Mouse (Mus musculus) hindbrain, embryonic 13.5 days (tissue): ENCODE results near the gene Pramel3. TPM values are rescaled to one million over a fixed set of nuclear protein-coding genes. Genes with fewer than 3 reads are reported as not detected.
"Not testable (repeated sequence)": the region's sequence is repeated elsewhere in the genome, so short reads cannot be mapped to it uniquely, and the experiment has no call there.

Experiments
- ATAC-seq: fragments of 200-750 bp; cut with Nextera tagmentation; 2 replicates; pipeline ENCODE4 v1.8.0; 2017; ENCODE audit warnings: moderate TSS enrichment; ENCODE audit not compliant: low FRiP score
- H3K27ac ChIP-seq: fragments of 300-500 bp; sonication (generic); 2 replicates; pipeline ENCODE4 v1.5.1; 2015; ENCODE audit warnings: inconsistent platforms, mild to moderate bottlenecking, moderate library complexity
- H3K27me3 ChIP-seq: fragments of 300-500 bp; sonication (generic); 2 replicates; pipeline ENCODE4 v1.6.1; 2015; ENCODE audit warnings: mild to moderate bottlenecking, inconsistent platforms
- H3K36me3 ChIP-seq: fragments of 300-500 bp; sonication (generic); 2 replicates; pipeline ENCODE4 v1.6.1; 2015; ENCODE audit warnings: mild to moderate bottlenecking, inconsistent platforms
- H3K4me1 ChIP-seq: fragments of 300-500 bp; sonication (generic); replicated peaks from 2 replicates; pipeline ENCODE4 v1.6.1; 2015; ENCODE audit warnings: inconsistent platforms
- H3K4me2 ChIP-seq: fragments of 300-500 bp; sonication (generic); 2 replicates; pipeline ENCODE4 v1.6.1; 2015; ENCODE audit warnings: inconsistent platforms, mild to moderate bottlenecking, moderate library complexity
- H3K4me3 ChIP-seq: fragments of 300-500 bp; sonication (generic); 2 replicates; pipeline ENCODE4 v1.5.1; 2015; ENCODE audit warnings: mild to moderate bottlenecking, inconsistent platforms
- H3K9ac ChIP-seq: fragments of 300-500 bp; sonication (generic); 2 replicates; pipeline ENCODE4 v1.6.1; 2015; ENCODE audit warnings: mild to moderate bottlenecking, inconsistent platforms
- H3K9me3 ChIP-seq: fragments of 300-500 bp; sonication (generic); 2 replicates; pipeline ENCODE4 v1.6.1; 2016; ENCODE audit warnings: inconsistent platforms
- WGBS: fragments of 180-500 bp; shearing (Covaris S2); methylation state at CpG from one replicate; pipeline ENCODE4 v1.1.7; 2015; 5-methylcytosine and 5-hydroxymethylcytosine counted together
- polyA plus RNA-seq: library from polyadenylated mRNA; unstranded; fragments of >200 nt; fragmentation: Nextera tagmentation; extraction: Ambion mirVana; gene quantifications from 2 replicates; pipeline ENCODE4 v1.2.1, GENCODE M21; 2015

Pramel3 gene
- polyA plus RNA-seq, result not detected in 2 replicates

GRCm38 (mm10) chrX:135302007-135302406 lies at the start of gene Pramel3:
Gene Pramel3, plus strand, starts transcription at chrX:135302307.
- not testable (repeated sequence) for ATAC-seq, H3K4me2 ChIP-seq, H3K9ac ChIP-seq, H3K27me3 ChIP-seq, H3K36me3 ChIP-seq, H3K27ac ChIP-seq, H3K4me1 ChIP-seq, H3K9me3 ChIP-seq, H3K4me3 ChIP-seq
- WGBS, result 95% methylated on average over 14 of the region's 14 CpGs

GRCm38 (mm10) chrX:135360685-135361084 lies 58.6 kb downstream of the Pramel3 start:
- not testable (repeated sequence) for H3K9ac ChIP-seq, H3K4me3 ChIP-seq, ATAC-seq, H3K4me2 ChIP-seq, H3K36me3 ChIP-seq, H3K4me1 ChIP-seq, H3K27ac ChIP-seq, H3K27me3 ChIP-seq, H3K9me3 ChIP-seq
- 46% methylated on average over 3 of the region's 6 CpGs for WGBS

- H3K4me2 ChIP-seq, H3K27me3 ChIP-seq, H3K4me3 ChIP-seq, H3K9me3 ChIP-seq, ATAC-seq, H3K9ac ChIP-seq, H3K27ac ChIP-seq, H3K4me1 ChIP-seq, H3K36me3 ChIP-seq: not testable (repeated sequence)
- WGBS, result no CpG with 5 or more reads among the region's 4 CpGs
These were observed 59.8 kb downstream of the Pramel3 start for GRCm38 (mm10) chrX:135361943-135362342.

Other genes with a start within 250 kb of the Pramel3 start
- not detected in 2 replicates for gene Gm15023, start 124.7 kb upstream of the Pramel3 start, polyA plus RNA-seq
- gene Tceal6, start 91.6 kb upstream of the Pramel3 start, polyA plus RNA-seq, result 28.1 and 29.9 TPM in 2 replicates
- gene Gm5128, start 71.0 kb downstream of the Pramel3 start, polyA plus RNA-seq, result 0.06 TPM in 1 of 2 replicates, not detected in the other
- gene Gm7903, start 131.5 kb downstream of the Pramel3 start, polyA plus RNA-seq, result not detected in 2 replicates
- not detected in 2 replicates for gene AV320801, start 192.3 kb downstream of the Pramel3 start, polyA plus RNA-seq